Mouse (Mus musculus): ENCODE measurements around the gene Clcnkb. TPM values are rescaled to one million over a fixed set of nuclear protein-coding genes. Genes with fewer than 3 reads are reported as not detected.

Clcnkb gene
- total and polyA plus RNA-seq, 2 experiments from 2014 or later = 0.65 to 0.87 TPM

DNA sequence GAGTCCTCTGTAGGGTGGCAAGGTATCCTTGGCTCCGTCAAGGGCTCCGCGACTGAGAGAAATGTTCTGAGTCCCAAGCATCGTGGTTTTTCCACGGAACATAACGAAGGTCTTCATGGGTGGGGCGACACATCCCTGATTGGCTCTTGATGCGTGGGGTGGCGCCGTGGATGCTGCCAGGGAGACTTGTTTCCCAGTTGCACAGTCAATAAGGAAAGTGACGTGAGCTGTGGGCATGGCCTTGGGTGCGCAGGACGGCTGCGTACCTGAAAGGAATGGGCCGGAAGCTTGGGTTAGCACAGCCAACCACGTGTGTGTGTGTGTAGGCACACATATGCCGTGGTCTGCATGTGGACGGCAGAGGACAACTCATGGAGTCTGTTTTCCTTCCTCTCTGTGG is 17.4 kb upstream of the Clcnkb start:
- Histone ChIP-seq H3K9me3 (replicated peaks; ENCODE audit: control insufficient read depth, low read length) (no peaks in the 10 kb centered on the region), H3K4me1 (ENCODE audit: control insufficient read depth, insufficient read depth) (no peaks in the 10 kb centered on the region), H3K4me3 (ENCODE audit: low read depth, low read length) (no peak overlapping the region), H3K27ac (ENCODE audit: low read depth) (no peak overlapping the region), H3K36me3 (replicated peaks; ENCODE audit: control insufficient read depth, insufficient read depth, low read length) (no peaks in the 10 kb centered on the region), H3K27me3 (ENCODE audit: control insufficient read depth, insufficient read depth, low read length) (no peaks in the 10 kb centered on the region), H3K9ac (replicated peaks; ENCODE audit: low read depth, low read length) (no peak overlapping the region), H3K4me2 (ENCODE audit: low read depth, low read length) (no peak overlapping the region)
- no peak for TF ChIP-seq CTCF (IDR thresholded peaks at IDR 0.05; ENCODE audit: low read depth)
- TF ChIP-seq EP300 (IDR thresholded peaks at IDR 0.05; ENCODE audit: low read depth) = no peak
- WGBS = 82% methylated on average over 18 of the region's 18 CpGs
- DNase-seq (ENCODE audit: low spot score) (no peak), ATAC-seq (ENCODE audit: insufficient read depth, low read depth) (no peak)

DNA sequence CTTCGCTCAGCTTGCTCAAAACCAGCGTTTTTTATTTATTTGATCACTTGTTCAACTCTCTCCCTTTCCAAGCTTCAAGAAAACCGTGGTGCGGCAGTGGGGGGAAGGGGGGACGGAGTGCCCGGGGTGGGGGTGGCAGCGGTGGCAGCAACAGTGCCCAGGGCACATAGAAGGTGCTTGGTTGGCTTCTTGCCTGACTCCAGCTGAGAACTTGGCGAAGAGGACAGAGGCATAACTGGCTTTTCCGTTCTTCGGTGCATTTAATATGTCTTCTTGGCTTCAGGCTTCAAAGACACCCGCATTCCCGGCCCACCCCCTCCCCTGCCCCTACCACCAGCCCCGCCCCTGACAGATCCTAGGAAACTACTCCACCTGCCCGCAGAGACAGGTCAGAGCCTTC is 16.9 kb upstream of the Clcnkb start:
- Histone ChIP-seq H3K4me1 (ENCODE audit: control insufficient read depth, insufficient read depth) (no peaks in the 10 kb centered on the region), H3K9me3 (replicated peaks; ENCODE audit: control insufficient read depth, low read length) (no peaks in the 10 kb centered on the region), H3K9ac (replicated peaks; ENCODE audit: low read depth, low read length) (no peak overlapping the region), H3K27me3 (ENCODE audit: control insufficient read depth, insufficient read depth, low read length) (no peaks in the 10 kb centered on the region), H3K27ac (ENCODE audit: low read depth) (no peak overlapping the region), H3K4me2 (ENCODE audit: low read depth, low read length) (no peak overlapping the region), H3K4me3 (ENCODE audit: low read depth, low read length) (no peak overlapping the region), H3K36me3 (replicated peaks; ENCODE audit: control insufficient read depth, insufficient read depth, low read length) (no peaks in the 10 kb centered on the region)
- ATAC-seq (ENCODE audit: insufficient read depth, low read depth) = no peak
- TF ChIP-seq EP300 (IDR thresholded peaks at IDR 0.05; ENCODE audit: low read depth) (no peak), CTCF (IDR thresholded peaks at IDR 0.05; ENCODE audit: low read depth) (no peak)
- WGBS = 58% methylated on average over 14 of the region's 14 CpGs
- DNase-seq (ENCODE audit: low spot score) = no peak

DNA sequence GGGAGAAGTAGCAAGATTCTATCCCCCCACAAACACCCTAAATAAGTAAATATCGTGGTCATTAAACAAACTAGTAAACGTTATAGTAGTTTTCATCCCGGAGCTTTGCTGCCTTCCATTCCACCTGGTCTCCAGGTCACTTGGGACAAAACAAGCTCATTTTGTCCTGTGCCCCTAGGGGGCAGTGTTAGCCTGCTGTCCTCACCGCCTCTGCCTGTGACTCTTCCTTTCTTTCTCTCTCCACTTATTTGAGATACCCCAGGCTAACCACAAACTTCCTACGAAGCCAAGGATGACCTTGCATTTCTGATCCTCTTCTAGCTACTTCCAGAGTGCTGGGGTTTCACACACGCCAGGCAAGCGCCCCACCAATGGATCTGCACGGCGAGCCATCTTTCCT is 15.2 kb upstream of the Clcnkb start:
- ATAC-seq (ENCODE audit: insufficient read depth, low read depth) (no peak), DNase-seq (ENCODE audit: low spot score) (peak; percentile 75)
- Histone ChIP-seq H3K9me3 (replicated peaks; ENCODE audit: control insufficient read depth, low read length) (no peaks in the 10 kb centered on the region), H3K4me2 (ENCODE audit: low read depth, low read length) (no peak overlapping the region), H3K36me3 (replicated peaks; ENCODE audit: control insufficient read depth, insufficient read depth, low read length) (no peaks in the 10 kb centered on the region), H3K4me3 (ENCODE audit: low read depth, low read length) (no peak overlapping the region), H3K9ac (replicated peaks; ENCODE audit: low read depth, low read length) (no peak overlapping the region), H3K4me1 (ENCODE audit: control insufficient read depth, insufficient read depth) (0 out of 2 replicates have a peak, but pooled peaks cover 7% of the 10 kb centered on the region), H3K27me3 (ENCODE audit: control insufficient read depth, insufficient read depth, low read length) (no peaks in the 10 kb centered on the region), H3K27ac (ENCODE audit: low read depth) (no peak overlapping the region)
- TF ChIP-seq CTCF (IDR thresholded peaks at IDR 0.05; ENCODE audit: low read depth) (peak; percentile 80), EP300 (IDR thresholded peaks at IDR 0.05; ENCODE audit: low read depth) (no peak)
- WGBS = 37% methylated on average over 9 of the region's 9 CpGs

DNA sequence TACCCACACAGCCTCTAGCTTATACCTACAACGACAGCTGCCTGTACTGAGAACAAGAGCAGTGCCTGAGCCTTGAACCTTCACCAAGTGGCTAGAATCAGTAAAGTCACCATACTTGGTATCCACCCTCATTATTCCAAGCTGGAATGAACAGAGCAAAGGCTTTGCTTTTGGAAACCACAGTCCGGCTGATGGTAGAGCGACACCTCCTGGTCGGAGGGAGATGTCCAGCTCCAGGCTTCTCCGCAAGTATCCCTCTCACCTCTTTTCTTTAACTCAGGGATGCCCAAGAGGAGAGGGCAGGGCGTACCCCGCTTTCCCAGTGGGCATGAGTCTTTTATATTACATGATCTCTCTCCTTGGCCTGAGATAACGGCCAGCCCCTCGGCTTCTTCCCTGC is 14.0 kb upstream of the Clcnkb start:
- ATAC-seq (ENCODE audit: insufficient read depth, low read depth) (no peak), DNase-seq (ENCODE audit: low spot score) (peak; percentile 76)
- 0 out of 2 replicates have a peak, but pooled peaks cover 13% of the 10 kb centered on the region for H3K4me1 ChIP-seq (ENCODE audit: control insufficient read depth, insufficient read depth)
- H3K4me2 ChIP-seq (ENCODE audit: low read depth, low read length) = no peak overlapping the region
- TF ChIP-seq EP300 (IDR thresholded peaks at IDR 0.05; ENCODE audit: low read depth) (no peak), CTCF (IDR thresholded peaks at IDR 0.05; ENCODE audit: low read depth) (peak; percentile 73)
- H3K27ac ChIP-seq (ENCODE audit: low read depth) = 0 out of 2 replicates have a peak overlapping the region, but pooled peaks have one; percentile 35
- H3K4me3 ChIP-seq (ENCODE audit: low read depth, low read length) = no peak overlapping the region
- no peaks in the 10 kb centered on the region for H3K9me3 ChIP-seq (replicated peaks; ENCODE audit: control insufficient read depth, low read length)
- WGBS = 43% methylated on average over 9 of the region's 9 CpGs
- H3K27me3 ChIP-seq (ENCODE audit: control insufficient read depth, insufficient read depth, low read length) = no peaks in the 10 kb centered on the region
- no peak overlapping the region for H3K9ac ChIP-seq (replicated peaks; ENCODE audit: low read depth, low read length)
- no peaks in the 10 kb centered on the region for H3K36me3 ChIP-seq (replicated peaks; ENCODE audit: control insufficient read depth, insufficient read depth, low read length)

DNA sequence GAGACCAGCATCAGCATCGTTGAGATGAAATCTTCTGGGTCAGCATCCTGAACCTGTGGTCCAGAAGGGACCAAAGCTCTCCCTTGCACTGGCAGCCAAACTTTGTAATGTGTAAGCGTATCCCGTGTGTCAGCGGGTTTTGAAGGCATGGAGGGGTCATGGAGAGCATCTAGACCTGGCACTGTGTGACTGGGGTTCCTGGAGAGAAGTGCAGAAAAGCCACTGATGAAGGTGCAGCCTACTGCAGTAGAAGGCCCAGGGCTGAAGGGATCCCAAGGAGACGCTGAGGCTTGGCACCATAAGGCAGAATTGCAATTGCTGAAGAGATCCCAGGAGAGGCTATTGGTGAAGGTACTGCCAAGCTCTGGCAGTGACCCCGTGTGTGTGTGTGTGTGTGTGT is 13.6 kb upstream of the Clcnkb start:
- H3K27me3 ChIP-seq (ENCODE audit: control insufficient read depth, insufficient read depth, low read length) = no peaks in the 10 kb centered on the region
- H3K4me1 ChIP-seq (ENCODE audit: control insufficient read depth, insufficient read depth) = peaks cover 13% of the 10 kb centered on the region; the same call in 1 of the 2 replicates
- H3K36me3 ChIP-seq (replicated peaks; ENCODE audit: control insufficient read depth, insufficient read depth, low read length) = peaks cover under 1% of the 10 kb centered on the region; the same call in 1 of the 2 replicates
- H3K9ac ChIP-seq (replicated peaks; ENCODE audit: low read depth, low read length) = no peak overlapping the region
- peak overlapping the region; percentile 35; the same call in 1 of the 2 replicates for H3K27ac ChIP-seq (ENCODE audit: low read depth)
- 67% methylated on average over 6 of the region's 6 CpGs for WGBS
- DNase-seq (ENCODE audit: low spot score) = no peak
- no peak overlapping the region for H3K4me2 ChIP-seq (ENCODE audit: low read depth, low read length)
- no peak for ATAC-seq (ENCODE audit: insufficient read depth, low read depth)
- no peak overlapping the region for H3K4me3 ChIP-seq (ENCODE audit: low read depth, low read length)
- no peak for TF ChIP-seq CTCF (IDR thresholded peaks at IDR 0.05; ENCODE audit: low read depth)
- 0 out of 2 replicates have a peak, but pooled peaks have one; percentile 29 for TF ChIP-seq EP300 (IDR thresholded peaks at IDR 0.05; ENCODE audit: low read depth)
- H3K9me3 ChIP-seq (replicated peaks; ENCODE audit: control insufficient read depth, low read length) = no peaks in the 10 kb centered on the region

DNA sequence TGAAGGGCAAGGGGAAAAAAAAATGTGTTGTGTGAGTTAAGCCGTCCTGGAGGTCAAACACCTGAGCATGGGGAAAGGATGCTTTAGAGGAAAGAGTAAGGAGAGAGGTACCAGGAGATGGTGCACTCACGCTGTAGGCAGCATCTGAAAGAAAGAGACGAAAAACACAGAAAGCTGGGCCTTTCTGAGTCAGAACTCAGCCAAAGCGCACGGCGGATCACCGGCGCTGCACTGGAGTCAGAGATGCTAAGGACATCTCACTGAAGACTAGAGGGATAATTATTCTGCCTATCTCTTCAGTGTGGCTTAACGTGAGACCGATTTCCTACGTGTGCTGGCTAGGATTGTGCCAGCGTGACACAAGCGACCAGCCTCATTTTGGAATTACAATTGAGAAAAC is 12.1 kb upstream of the Clcnkb start:
- ATAC-seq (ENCODE audit: insufficient read depth, low read depth) (no peak), DNase-seq (ENCODE audit: low spot score) (peak; percentile 7)
- H3K9ac ChIP-seq (replicated peaks; ENCODE audit: low read depth, low read length) = no peak overlapping the region
- no peak overlapping the region for H3K4me2 ChIP-seq (ENCODE audit: low read depth, low read length)
- peaks cover 20% of the 10 kb centered on the region; the same call in 1 of the 2 replicates for H3K4me1 ChIP-seq (ENCODE audit: control insufficient read depth, insufficient read depth)
- H3K36me3 ChIP-seq (replicated peaks; ENCODE audit: control insufficient read depth, insufficient read depth, low read length) = peaks cover 14% of the 10 kb centered on the region
- H3K27me3 ChIP-seq (ENCODE audit: control insufficient read depth, insufficient read depth, low read length) = no peaks in the 10 kb centered on the region
- TF ChIP-seq CTCF (IDR thresholded peaks at IDR 0.05; ENCODE audit: low read depth) (no peak), EP300 (IDR thresholded peaks at IDR 0.05; ENCODE audit: low read depth) (no peak)
- WGBS = 83% methylated on average over 13 of the region's 13 CpGs
- H3K9me3 ChIP-seq (replicated peaks; ENCODE audit: control insufficient read depth, low read length) = no peaks in the 10 kb centered on the region
- no peak overlapping the region for H3K4me3 ChIP-seq (ENCODE audit: low read depth, low read length)
- 0 out of 2 replicates have a peak overlapping the region, but pooled peaks have one; percentile 99 for H3K27ac ChIP-seq (ENCODE audit: low read depth)

Measured in heart, postnatal 0 days (tissue).